Mouse (Mus musculus) urinary bladder, adult 2 months (tissue): ENCODE measurements around the gene Acot13. TPM values are rescaled to one million over a fixed set of nuclear protein-coding genes. Genes with fewer than 3 reads are reported as not detected.
"Not testable (repeated sequence)": the region's sequence is repeated elsewhere in the genome, so short reads cannot be mapped to it uniquely, and the experiment has no call there.

Experiments
- DNase-seq: peaks from one replicate; pipeline ENCODE4 v3.0.0; 2022; ENCODE audit warnings: low spot score
- polyA plus RNA-seq: library from polyadenylated mRNA; depleted of rRNA; stranded (reverse); fragments of >200 nt; gene quantifications from 2 replicates; pipeline ENCODE4 v1.2.3, GENCODE M21; 2012; rRNA removed

Gene Acot13
- 94.5 and 97.4 TPM in 2 replicates for polyA plus RNA-seq

GRCm38 (mm10) chr13:24831353-24832130 is at the start of gene Acot13, which contains the start of gene Tdp2:
Gene Acot13 (minus strand): TSS chr13:24831540.
Gene Tdp2 (plus strand): TSS chr13:24831679.
- peak; percentile 82 for DNase-seq

- no peak for DNase-seq
These were observed 49.4 kb upstream of the Acot13 start for GRCm38 (mm10) chr13:24880704-24881103.

DNA sequence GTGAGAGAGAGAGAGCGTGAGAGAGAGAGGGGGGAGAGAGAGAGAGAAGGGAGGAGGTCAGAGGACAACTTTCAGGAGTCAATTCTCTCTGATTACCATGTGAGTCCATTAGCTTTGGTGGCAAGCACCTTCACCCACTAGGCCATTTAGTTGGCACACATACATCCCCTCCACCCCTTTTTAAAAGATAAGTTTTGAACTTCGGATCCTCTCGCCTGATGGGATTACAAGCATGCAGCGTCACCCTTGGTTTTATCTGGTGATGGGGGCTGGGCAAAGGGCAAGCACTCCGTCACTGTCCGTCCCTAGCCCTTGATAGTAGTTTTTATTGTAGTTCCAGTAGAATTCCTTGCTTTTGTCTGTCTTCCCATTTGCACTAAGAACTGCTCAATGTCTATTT is 48.9 kb upstream of the Acot13 start:
- DNase-seq, result no peak

DNA sequence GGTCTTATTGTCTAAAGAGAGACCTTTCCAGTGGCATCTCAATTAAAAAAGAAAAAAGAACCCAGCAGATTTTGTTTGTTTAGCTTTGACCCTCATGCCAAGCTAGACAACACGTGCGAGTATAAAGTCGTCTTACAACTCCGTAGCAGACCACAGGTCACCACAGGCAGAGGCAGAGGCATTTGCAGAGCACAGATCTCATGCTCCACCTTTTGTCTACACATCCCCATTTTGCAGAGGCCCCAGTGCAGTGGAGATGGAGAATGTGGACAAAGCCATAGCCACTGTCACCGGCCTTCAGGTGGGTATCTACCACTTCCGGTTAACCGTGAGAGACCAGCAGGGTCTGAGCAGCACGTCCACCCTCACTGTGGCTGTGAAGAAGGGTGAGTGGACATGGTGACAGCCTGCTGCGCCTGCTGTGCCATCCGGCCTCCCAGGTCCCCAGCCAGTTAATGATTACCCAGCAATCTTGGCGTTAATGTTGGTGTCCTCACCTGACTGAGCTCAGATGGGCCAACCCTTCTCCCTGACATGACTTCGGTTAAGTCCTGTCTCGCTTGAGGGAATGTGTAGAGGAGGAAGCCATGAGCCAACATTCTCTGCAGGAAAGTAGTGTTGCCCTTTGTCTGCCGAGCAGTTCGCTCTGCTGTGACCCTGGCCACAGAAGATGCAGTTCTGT is 48.2 kb upstream of the Acot13 start:
- DNase-seq, result no peak

DNA sequence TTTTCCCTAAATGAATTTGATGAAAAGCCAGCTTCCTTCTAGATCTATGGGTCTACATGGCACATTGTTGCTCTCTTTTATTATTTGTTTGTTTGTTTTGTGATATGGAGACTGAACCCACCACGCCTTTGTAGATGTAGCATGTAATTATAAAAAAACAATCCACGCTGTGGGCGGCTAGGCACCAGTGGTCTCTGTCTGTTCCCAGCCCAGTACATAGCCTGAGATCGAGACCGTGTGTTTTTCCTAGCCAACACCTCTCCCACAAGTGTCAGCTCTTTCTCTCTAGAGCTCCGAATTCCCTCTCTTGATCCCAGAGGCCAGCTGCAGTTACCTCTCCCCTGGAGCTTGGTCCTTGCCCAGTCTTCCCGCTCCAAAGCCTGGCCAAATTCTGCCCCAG is 36.9 kb upstream of the Acot13 start:
- no peak for DNase-seq

DNA sequence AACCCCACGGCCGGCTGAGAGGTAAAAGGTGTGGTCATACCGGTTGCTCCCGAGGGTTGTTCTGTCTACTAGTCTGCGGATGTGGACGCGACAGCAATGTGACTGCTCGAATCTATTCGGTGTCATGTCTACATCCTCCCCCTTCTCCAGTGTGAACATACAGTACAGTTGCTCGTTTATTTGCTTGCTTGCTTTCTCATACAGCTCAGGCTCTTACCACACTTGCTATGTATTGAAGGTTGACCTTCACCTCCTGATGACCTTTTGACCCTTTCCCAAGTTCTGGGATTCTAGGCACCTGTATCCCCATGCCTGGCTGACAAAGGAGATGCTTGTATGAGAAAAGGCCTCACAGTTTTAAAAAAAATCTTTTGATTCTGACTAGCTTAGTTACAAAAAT is 36.4 kb upstream of the Acot13 start:
- no peak for DNase-seq

DNA sequence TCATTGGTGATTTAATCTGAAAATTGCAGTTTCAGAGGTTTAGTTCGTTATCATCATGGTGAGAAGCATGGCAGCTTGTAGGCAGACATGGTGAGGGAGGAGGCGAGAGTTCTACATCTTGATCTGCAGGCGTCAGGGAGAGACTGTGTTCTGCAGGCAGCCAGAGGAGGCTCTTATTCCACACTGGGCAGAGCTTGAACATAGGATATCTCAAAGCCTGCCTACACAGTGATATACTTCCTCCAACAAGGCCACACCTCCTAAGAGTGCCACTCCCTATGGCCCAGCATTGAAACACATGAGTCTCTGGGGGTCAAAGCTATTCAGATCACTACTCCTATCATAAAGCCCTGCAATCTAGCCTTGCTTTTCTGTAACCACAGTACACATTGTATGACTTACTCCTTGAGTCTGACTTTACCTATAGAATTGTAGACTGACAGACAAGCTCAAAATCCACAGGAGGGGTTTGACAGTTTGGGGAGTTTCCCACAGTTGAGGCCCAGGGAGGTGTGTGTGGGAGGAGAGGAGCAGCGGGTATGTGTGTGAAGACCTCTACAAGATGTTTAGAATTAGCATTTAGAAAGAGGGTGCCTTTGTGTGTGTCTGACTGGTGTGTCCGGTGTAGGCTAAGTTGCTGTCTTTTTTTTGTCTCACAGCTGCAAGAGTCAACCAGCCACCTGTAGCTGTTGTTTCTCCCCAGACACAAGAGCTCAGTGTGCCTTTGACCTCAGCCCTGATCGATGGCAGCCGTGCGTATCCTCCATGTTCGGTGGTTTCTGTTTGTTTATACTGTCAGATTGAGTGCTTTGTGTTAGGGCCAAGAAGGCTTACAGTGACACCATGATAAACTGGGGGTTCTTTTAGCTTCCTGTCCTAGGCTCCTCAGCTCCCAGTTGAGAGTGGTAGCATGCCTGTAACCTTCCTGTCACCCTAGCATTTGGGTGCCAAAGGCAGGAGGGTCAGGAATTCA is 35.4 kb upstream of the Acot13 start:
- no peak for DNase-seq

DNA sequence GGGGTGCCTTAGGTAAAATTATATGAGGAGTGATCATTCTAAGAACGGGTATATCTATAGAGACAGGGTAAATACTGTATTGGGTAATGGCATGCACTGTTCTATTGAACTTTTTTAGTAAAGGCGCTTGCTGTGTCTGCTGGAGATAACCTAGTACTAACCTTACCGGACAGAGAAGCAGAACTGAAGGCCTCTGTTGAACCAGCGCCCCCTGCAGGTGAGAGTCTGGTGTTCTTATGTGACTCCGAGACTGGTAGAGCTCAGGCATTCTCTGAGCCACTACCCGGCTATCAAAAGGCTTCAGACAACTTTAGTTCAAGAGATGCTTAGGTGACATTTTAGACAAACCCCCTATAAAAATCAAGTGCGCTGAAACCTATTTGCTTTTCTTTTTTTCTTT is 31.2 kb upstream of the Acot13 start:
- DNase-seq, result no peak

- DNase-seq, result no peak
These were observed 30.7 kb upstream of the Acot13 start for GRCm38 (mm10) chr13:24862021-24862420.

DNA sequence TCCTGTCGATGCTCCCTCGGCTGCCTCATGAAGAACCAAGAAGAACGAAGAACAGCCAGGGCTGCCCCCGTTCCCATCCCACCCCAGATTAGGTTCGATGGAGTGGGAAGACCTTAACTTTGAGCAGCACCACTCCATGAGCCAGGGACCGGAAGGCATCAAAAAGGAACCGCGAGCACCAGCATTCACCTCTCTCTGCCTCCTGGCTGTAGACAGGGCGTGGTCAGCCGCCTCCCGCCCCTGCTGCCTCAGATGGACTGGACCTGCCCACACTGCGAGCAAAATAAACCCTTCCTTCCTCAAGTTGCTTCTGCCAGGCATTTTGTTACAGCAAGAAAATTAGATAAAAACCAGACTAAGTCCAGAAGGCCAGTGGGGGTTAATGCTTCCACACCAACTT is 29.7 kb upstream of the Acot13 start:
- no peak for DNase-seq

DNA sequence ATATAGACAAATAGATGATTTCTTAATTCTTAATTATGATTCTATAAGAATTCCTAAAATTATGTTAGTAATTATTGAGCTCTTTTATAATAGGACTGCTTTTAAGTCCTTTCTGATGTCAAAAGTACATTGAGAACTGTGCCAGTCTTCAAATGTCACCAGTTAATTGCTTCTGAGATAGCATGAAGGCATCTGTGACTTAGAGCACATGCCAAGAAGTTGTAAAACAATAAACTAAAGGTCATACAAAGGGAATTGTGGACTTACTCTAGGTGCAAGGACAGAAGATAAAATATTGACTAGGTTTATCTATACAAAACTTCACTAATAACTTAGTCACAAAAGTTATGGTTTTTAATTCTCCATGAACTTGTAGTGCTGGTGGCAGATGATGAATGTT is 27.8 kb upstream of the Acot13 start:
- DNase-seq, result no peak

- no peak for DNase-seq
These were observed 21.2 kb upstream of the Acot13 start for GRCm38 (mm10) chr13:24852570-24852969.

GRCm38 (mm10) chr13:24851989-24852388 is 20.6 kb upstream of the Acot13 start:
- DNase-seq, result no peak

- DNase-seq, result no peak
These were observed 18.0 kb upstream of the Acot13 start for GRCm38 (mm10) chr13:24849318-24849717.

DNA sequence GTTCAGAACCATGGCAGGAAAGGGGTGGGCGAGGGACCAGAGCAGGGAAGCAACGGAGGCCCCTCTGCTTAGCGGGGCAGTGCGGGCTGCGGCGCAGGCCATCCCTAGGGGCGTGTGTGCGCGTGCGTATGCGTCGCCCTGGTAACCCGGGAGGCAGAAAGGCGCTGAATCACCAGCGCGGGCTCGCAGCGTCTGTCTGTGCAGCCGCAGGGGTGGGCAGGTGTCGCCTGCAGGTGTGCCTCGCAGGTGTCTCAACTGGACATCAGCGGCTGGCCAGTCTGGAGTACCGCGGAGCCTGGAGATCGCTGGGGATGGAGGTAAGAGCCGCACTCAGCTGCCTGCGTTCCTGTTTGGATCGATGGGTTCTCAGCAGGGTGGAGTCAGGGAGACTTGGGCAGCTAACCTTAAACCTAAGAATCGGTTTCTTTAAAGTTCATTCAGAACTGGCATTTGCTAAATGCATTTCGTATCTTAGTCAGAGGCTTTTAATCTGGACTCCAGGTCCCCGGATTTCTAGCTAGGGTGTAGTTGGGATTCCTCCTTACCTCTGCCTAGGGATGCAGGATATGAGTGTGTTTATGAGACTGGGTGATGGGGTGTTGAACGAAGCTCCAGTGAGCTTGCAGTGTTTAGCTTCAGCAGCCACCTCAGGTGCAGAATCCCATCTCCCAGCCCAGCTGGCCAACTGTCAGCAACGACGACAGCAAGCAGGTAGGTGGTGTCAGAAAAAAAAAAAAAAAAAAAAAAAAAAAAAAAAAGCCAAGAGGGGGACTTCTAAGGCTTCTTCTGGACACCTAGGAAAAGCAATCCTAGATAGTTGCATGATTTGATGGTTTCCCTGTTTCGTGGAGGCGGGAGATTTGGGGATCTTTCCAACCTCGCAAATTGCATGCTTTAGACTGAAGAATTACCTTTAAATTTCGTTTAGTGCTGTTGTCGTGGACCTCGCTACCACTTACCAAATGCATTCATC is 13.9 kb upstream of the Acot13 start, which contains the start of gene D130043K22Rik:
TSS of gene D130043K22Rik (plus strand) at position 153 of the 973 bp plus-strand sequence.
- no peak for DNase-seq

GRCm38 (mm10) chr13:24841702-24842101 is 10.4 kb upstream of the Acot13 start:
- DNase-seq, result no peak

- DNase-seq, result no peak
These were observed 8.5 kb upstream of the Acot13 start for GRCm38 (mm10) chr13:24839831-24840230.

GRCm38 (mm10) chr13:24837765-24838164 is 6.4 kb upstream of the Acot13 start:
- not testable (repeated sequence) for DNase-seq

DNA sequence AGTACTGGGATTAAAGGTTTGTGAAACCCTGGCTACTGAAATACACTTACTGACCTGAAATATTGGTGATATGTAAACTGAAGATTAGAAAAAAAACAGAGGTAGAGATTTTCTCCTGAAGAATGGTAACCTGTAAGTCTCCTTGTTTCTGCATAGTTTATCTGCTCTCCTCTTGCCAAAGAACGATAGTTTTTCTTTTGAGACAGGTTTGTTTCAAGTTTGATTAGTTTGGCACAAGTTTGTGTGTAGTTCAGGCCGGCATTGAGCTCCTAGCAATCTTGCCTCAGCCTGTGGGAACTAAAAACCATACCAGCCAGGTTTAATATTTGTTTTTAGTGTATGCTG is 1.4 kb upstream of the Acot13 start:
- DNase-seq, result no peak

DNA sequence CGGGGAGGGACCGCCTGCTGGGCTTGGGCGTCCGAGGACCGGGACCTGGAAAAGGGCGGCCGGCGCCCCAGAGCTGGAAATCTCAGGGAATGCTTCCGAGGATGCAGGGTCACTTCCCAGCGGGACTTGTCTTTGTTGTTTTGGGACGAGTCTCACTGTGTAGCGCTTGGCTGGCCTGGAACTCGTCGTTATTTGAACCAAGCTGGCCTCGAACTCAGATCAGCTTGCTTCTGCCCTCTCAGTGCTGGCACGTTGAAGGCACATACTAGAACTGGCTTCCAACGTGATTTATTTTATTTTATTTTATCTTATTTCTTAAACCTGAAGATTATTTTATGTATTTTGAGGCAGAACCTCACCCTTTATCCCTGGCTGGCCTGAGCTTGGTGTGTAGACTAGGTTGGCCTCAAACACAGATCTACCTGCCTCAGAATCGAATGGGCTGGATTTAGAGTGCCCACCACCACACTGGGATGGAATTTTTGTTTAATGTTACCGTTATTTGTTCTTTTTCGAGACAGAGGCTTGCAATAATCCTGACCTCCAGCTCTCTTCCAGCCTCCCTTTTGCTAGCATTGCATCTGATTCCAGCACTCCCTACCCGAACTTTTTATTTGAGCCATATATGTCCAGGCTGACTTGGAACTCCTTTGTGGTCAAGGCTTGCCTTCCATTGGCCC is 931 bp upstream of the Acot13 start:
- DNase-seq, result no peak
